Mouse (Mus musculus) neutrophil, adult 5-6 weeks (primary cell): ENCODE results near the gene Slc22a29. TPM values are rescaled to one million over a fixed set of nuclear protein-coding genes. Genes with fewer than 3 reads are reported as not detected.
A peak's percentile ranks its signal among the peaks of the same experiment; 100 is the strongest.
"Not testable (repeated sequence)": the region's sequence is repeated elsewhere in the genome, so short reads cannot be mapped to it uniquely, and the experiment has no call there.

Experiments used
- ATAC-seq: fragments of 151-379, 151-347 bp; 2 replicates; pipeline ENCODE4 v1.8.0; 2017; ENCODE audit warnings: mild to moderate bottlenecking, moderate TSS enrichment; ENCODE audit not compliant: insufficient number of reproducible peaks, poor library complexity, low FRiP score, severe bottlenecking; ENCODE audit errors: extremely low read depth
- total RNA-seq: library from RNA; stranded (forward); fragments of 200-1000 nt; gene quantifications from 2 replicates; pipeline ENCODE4 v1.2.3, GENCODE M21; 2017

The Slc22a29 gene
- total RNA-seq = 0.25 TPM in 1 of 2 replicates, not detected in the other

GRCm38 (mm10) chr19:8218800-8219199 lies at the start of gene Slc22a29:
Gene Slc22a29, minus strand, starts transcription at chr19:8218900.
- ATAC-seq = no peak

GRCm38 (mm10) chr19:8265324-8265723 lies 46.6 kb upstream of the Slc22a29 start:
- no peak for ATAC-seq

GRCm38 (mm10) chr19:8252705-8253037 lies 34.0 kb upstream of the Slc22a29 start:
- ATAC-seq = no peak

- ATAC-seq = peak; percentile 39; the same call in 1 of the 2 replicates
These were observed 33.4 kb upstream of the Slc22a29 start for GRCm38 (mm10) chr19:8251896-8252704.

- no peak for ATAC-seq
These were observed 10.2 kb upstream of the Slc22a29 start for GRCm38 (mm10) chr19:8228916-8229315.

- ATAC-seq = no peak
These were observed 69.7 kb downstream of the Slc22a29 start for GRCm38 (mm10) chr19:8148787-8149523.

- not testable (repeated sequence) for ATAC-seq
These were observed 76.0 kb downstream of the Slc22a29 start for GRCm38 (mm10) chr19:8142716-8143115.

- ATAC-seq = not testable (repeated sequence)
These were observed 84.4 kb downstream of the Slc22a29 start for GRCm38 (mm10) chr19:8134127-8134841.

- ATAC-seq = not testable (repeated sequence)
These were observed 86.8 kb downstream of the Slc22a29 start, which contains the start of gene Slc22a28 for GRCm38 (mm10) chr19:8131881-8132280. Gene Slc22a28, minus strand, starts transcription at chr19:8131982.

Other genes starting within 250 kb of the Slc22a29 start
- not detected in 2 replicates for gene Slc22a28, start 86.9 kb downstream of the Slc22a29 start, total RNA-seq
- gene Slc22a30, start 186.2 kb upstream of the Slc22a29 start, total RNA-seq = not detected in 2 replicates